Mouse (Mus musculus) kidney, embryonic 16.5 days (tissue): ENCODE measurements around the gene Bcl6b. TPM values are rescaled to one million over a fixed set of nuclear protein-coding genes. Genes with fewer than 3 reads are reported as not detected.

Experiments
- ATAC-seq: fragments of 200-750 bp; cut with Nextera tagmentation; 2 replicates; pipeline ENCODE4 v1.8.0; 2017; ENCODE audit warnings: moderate TSS enrichment; ENCODE audit not compliant: low FRiP score, low TSS enrichment
- H3K27ac ChIP-seq: fragments of 300-500 bp; sonication (generic); 2 replicates; pipeline ENCODE4 v1.5.1; 2014; ENCODE audit warnings: low read length
- H3K27me3 ChIP-seq: fragments of 300-500 bp; sonication (generic); 2 replicates; pipeline ENCODE4 v1.6.1; 2014; ENCODE audit warnings: low read length, control low read depth, mixed read lengths; ENCODE audit not compliant: insufficient read depth
- H3K36me3 ChIP-seq: fragments of 300-500 bp; sonication (generic); 2 replicates; pipeline ENCODE4 v1.6.1; 2014; ENCODE audit warnings: low read length, control low read depth, mixed read lengths; ENCODE audit not compliant: insufficient read depth
- H3K4me1 ChIP-seq: fragments of 300-500 bp; sonication (generic); 2 replicates; pipeline ENCODE4 v1.6.1; 2014; ENCODE audit warnings: low read length, control low read depth, mixed read lengths; ENCODE audit not compliant: insufficient read depth
- H3K4me2 ChIP-seq: fragments of 300-500 bp; sonication (generic); replicated peaks from 2 replicates; pipeline ENCODE4 v1.6.1; 2014; ENCODE audit warnings: low read depth, low read length
- H3K4me3 ChIP-seq: fragments of 300-500 bp; sonication (generic); 2 replicates; pipeline ENCODE4 v1.5.1; 2014; ENCODE audit warnings: mild to moderate bottlenecking, low read length
- H3K9ac ChIP-seq: fragments of 300-500 bp; sonication (generic); replicated peaks from 2 replicates; pipeline ENCODE4 v1.6.1; 2014; ENCODE audit warnings: low read length
- H3K9me3 ChIP-seq: fragments of 300-500 bp; sonication (generic); 2 replicates; pipeline ENCODE4 v1.6.1; 2016; ENCODE audit warnings: low read length, control low read depth
- WGBS: fragments of 180-500 bp; shearing (Covaris S2); extraction: QIAGEN DNeasy Blood & Tissue Kit; methylation state at CpG from one replicate; pipeline ENCODE4 v1.1.7; 2014; 5-methylcytosine and 5-hydroxymethylcytosine counted together
- polyA plus RNA-seq: library from polyadenylated mRNA; unstranded; fragments of >200 nt; fragmentation: Nextera tagmentation; extraction: Ambion mirVana; gene quantifications from 2 replicates; pipeline ENCODE4 v1.2.1, GENCODE M21; 2015

The Bcl6b gene
- polyA plus RNA-seq, 1 experiment from 2014 or later, result 27.4 TPM

DNA sequence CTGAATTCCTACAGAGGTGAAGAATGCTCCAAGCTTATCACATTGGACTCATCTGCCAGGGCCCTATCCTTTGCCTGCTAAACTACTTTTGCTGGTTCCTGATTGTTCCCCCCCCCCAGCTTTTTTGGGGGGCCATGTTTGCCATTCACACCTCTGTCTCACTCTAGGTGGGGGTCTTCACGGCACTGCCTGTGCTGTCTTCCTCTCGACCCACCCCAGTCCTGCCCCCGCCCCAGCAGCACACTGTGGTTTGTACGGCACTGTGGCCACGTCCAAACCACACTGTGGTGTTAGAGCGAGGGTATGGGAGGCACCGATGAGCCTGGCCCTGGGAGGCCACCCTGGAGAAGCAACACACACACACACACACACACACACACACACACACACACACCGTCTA lies 4.9 kb upstream of the Bcl6b start:
- peaks cover 7% of the 10 kb centered on the region for H3K27me3 ChIP-seq
- 87% methylated on average over 8 of the region's 8 CpGs for WGBS
- ATAC-seq, result no peak
- no peaks in the 10 kb centered on the region for H3K9me3 ChIP-seq
- no peak overlapping the region for H3K4me3 ChIP-seq
- H3K4me1 ChIP-seq, result peaks cover 53% of the 10 kb centered on the region
- 0 out of 2 replicates have a peak overlapping the region, but pooled peaks have one; percentile 25 for H3K9ac ChIP-seq
- no peak overlapping the region for H3K4me2 ChIP-seq
- H3K36me3 ChIP-seq, result peaks cover 11% of the 10 kb centered on the region; the same call in 1 of the 2 replicates
- H3K27ac ChIP-seq, result 0 out of 2 replicates have a peak overlapping the region, but pooled peaks have one; percentile 17

DNA sequence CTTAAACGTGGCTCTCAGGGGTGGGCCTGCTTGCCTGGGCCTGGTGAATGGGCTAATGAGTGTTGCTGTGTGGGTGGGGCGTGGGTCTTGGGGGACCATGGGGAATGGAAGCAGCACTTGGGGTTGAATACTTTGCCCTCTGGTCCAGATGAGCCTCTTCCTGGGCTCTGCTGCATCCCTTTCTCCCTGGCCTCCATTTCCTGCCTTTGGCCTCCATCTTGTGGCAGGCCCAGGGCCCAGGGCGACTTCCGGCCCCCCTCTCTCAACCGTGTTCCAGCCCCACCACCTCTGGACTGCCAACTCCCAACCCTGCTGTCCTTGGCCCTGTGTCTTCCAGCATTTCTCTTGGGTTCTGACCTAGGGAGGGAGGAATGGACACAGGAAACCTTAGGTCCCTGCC lies 4.4 kb upstream of the Bcl6b start:
- Histone ChIP-seq H3K4me3 (no peak overlapping the region), H3K4me2 (no peak overlapping the region; the same call in 1 of the 2 replicates), H3K4me1 (peaks cover 55% of the 10 kb centered on the region), H3K27ac (0 out of 2 replicates have a peak overlapping the region, but pooled peaks have one; percentile 17), H3K27me3 (peaks cover 12% of the 10 kb centered on the region), H3K9me3 (no peaks in the 10 kb centered on the region), H3K36me3 (peaks cover 11% of the 10 kb centered on the region; the same call in 1 of the 2 replicates), H3K9ac (0 out of 2 replicates have a peak overlapping the region, but pooled peaks have one; percentile 25)
- no peak for ATAC-seq
- 56% methylated on average over 5 of the region's 5 CpGs for WGBS

DNA sequence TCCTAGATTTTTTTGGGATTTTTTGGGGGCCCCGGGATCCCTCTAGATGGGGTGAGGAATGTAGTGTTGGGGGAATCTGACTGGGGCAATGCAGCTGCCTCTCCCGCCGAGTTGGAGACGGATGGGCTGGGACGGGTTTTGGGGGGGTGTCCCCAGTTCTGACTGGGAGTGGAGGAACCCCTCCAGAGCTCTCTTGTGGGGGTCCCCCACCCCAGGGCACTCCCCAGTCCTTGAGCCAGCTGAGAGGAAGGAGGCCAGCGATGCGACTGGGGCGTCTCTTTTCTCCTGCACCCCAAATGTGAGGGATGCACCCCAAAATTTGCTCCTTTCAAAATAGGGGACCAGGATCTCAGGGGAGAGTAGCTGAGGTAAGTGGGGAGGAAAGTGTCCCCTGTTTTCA lies 3.4 kb upstream of the Bcl6b start:
- H3K9ac ChIP-seq, result peak overlapping the region; percentile 79
- ATAC-seq, result no peak
- H3K36me3 ChIP-seq, result peaks cover 11% of the 10 kb centered on the region; the same call in 1 of the 2 replicates
- H3K27me3 ChIP-seq, result peaks cover 22% of the 10 kb centered on the region
- WGBS, result 40% methylated on average over 8 of the region's 8 CpGs
- peak overlapping the region; percentile 34; the same call in 1 of the 2 replicates for H3K27ac ChIP-seq
- H3K4me2 ChIP-seq, result peak overlapping the region; percentile 77
- H3K4me3 ChIP-seq, result peak overlapping the region; percentile 46
- no peaks in the 10 kb centered on the region for H3K9me3 ChIP-seq
- H3K4me1 ChIP-seq, result peaks cover 47% of the 10 kb centered on the region

DNA sequence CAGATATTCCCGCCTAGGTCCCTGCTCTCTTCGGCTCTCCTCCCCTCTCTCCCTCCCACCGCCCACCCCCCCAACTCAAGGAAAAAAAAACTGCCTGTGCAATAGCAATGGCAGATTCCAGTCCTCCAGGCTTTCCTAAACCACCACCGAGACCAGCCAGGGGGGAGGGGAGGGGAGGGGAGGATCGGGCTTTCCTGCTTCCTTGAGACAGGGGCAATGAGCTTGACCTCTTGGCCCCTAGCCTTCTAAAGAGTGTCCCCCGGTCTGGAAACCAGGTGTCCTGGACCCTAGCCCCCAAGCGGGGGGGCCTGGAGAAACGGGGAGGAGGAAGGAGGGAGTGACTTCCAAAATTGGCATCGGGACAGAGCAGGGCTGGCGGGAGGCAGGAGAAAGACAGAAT lies 2.9 kb upstream of the Bcl6b start:
- peak overlapping the region; percentile 77 for H3K4me2 ChIP-seq
- H3K27me3 ChIP-seq, result peaks cover 27% of the 10 kb centered on the region
- peak overlapping the region; percentile 46 for H3K4me3 ChIP-seq
- H3K9ac ChIP-seq, result peak overlapping the region; percentile 79
- peaks cover 47% of the 10 kb centered on the region for H3K4me1 ChIP-seq
- H3K9me3 ChIP-seq, result no peaks in the 10 kb centered on the region
- H3K27ac ChIP-seq, result peak overlapping the region; percentile 34; the same call in 1 of the 2 replicates
- ATAC-seq, result no peak
- 5% methylated on average over 9 of the region's 10 CpGs for WGBS
- peaks cover 11% of the 10 kb centered on the region; the same call in 1 of the 2 replicates for H3K36me3 ChIP-seq

DNA sequence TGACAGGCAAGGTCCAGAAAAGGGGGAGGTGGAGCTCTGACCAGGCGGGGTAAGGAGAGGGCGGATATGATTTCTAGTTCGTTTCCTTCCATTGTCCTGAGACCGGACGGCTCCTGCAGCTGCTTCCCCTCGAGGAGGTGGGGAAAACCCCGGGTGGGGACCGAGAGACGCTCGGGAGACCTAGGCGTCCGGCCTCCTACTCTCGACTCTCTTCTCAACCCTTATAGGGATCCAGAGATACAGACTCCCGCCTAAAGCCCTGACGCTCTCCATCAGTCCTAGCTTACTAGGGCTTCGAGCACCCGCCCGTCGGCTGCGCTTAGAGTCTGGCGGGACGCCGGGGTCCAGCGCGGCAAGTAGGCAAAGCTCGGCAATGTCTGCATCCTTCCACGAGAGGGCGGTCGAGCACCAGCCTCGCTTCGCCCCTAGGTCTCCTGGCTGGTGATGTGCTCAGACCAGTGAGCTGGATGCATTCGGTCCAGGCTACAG lies 685 bp upstream of the Bcl6b start:
- Histone ChIP-seq H3K4me2 (peak overlapping the region; percentile 56), H3K4me1 (peaks cover 38% of the 10 kb centered on the region), H3K36me3 (peaks cover 5% of the 10 kb centered on the region; the same call in 1 of the 2 replicates), H3K4me3 (peak overlapping the region; percentile 48), H3K27me3 (peaks cover 49% of the 10 kb centered on the region), H3K9me3 (no peaks in the 10 kb centered on the region), H3K27ac (peak overlapping the region; percentile 82), H3K9ac (peak overlapping the region; percentile 12)
- ATAC-seq, result peak; percentile 70
- WGBS, result under 1% methylated on average over 32 of the region's 32 CpGs

DNA sequence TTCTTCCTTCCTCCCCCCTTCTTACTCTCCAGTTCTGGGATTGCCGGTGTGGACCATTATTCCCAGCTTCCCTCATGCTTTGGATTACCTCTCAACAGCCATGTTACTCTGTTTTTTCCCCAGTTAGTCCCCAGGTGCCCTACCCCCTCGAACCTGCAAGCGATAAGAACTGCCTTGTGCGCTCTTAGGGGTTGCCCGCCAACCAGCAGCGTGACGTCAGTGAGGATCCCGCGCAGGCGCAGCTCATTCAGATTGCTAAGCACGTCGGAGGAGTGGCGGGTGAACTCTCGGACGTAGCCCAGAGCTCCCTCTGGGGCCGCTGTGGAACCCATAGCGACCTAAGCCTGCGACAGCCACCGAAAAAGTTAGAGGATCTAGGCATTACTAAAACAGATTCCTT lies 770 bp downstream of the Bcl6b start:
- WGBS, result under 1% methylated on average over 19 of the region's 19 CpGs
- H3K9ac ChIP-seq, result peak overlapping the region; percentile 69
- H3K4me1 ChIP-seq, result peaks cover 34% of the 10 kb centered on the region
- peak overlapping the region; percentile 48 for H3K4me3 ChIP-seq
- no peaks in the 10 kb centered on the region for H3K9me3 ChIP-seq
- H3K4me2 ChIP-seq, result peak overlapping the region; percentile 56
- ATAC-seq, result 0 out of 2 replicates have a peak, but pooled peaks have one; percentile 24
- H3K27ac ChIP-seq, result peak overlapping the region; percentile 46
- peaks cover 49% of the 10 kb centered on the region for H3K27me3 ChIP-seq
- H3K36me3 ChIP-seq, result no peaks in the 10 kb centered on the region

DNA sequence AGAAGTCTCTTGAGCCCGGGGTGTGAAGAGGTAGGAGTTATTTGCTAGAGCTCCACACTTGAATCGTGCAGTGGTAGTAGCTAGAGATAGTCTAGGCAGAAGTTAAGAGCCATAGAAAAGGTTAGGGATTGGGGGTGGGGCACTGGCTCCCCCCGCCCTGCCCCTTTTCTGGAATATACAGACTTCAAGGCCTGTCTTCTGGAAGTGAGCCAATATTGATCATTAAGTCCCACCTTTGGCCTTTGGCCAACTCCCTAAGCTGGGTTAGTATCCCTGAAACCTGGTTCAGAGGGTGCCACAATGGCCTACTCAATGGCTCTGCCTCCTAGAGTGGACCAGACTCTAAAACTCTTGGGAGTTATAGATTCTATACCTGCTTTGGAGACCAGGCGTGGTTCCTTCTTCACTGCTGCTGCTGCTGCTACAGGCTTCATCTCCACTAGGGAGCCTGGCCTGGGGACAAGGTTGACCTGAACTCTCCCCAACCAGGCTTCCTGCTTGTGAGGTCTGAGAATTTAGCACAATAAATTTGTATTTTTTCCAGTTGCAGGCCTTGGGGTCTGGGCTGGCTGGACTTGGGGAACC lies 1.8 kb downstream of the Bcl6b start:
- Histone ChIP-seq H3K9ac (peak overlapping the region; percentile 69), H3K36me3 (no peaks in the 10 kb centered on the region), H3K4me3 (peak overlapping the region; percentile 48), H3K4me2 (peak overlapping the region; percentile 56), H3K9me3 (no peaks in the 10 kb centered on the region), H3K27ac (no peak overlapping the region), H3K27me3 (peaks cover 49% of the 10 kb centered on the region), H3K4me1 (peaks cover 24% of the 10 kb centered on the region)
- no peak for ATAC-seq
- 81% methylated on average over 4 of the region's 4 CpGs for WGBS

DNA sequence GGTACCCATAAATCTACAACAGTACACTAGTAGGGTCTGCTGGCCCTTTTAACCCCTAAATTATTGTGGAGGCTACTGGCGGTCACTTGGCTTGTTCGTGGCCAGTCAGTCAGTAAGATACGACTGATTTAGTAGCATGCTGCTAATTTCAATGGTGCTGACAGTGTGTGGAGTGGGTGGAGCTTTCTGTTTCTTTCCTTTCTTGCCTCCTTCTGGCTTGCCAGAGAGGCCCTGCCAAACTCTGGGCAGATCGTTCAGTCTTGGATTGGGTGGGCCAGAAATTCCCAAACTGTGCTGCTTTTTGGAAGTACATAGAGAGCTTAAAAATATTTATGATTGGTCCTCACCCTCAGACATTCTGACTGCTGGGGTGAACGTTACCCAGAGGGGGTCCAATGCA lies 2.5 kb downstream of the Bcl6b start:
- peak overlapping the region; percentile 69 for H3K9ac ChIP-seq
- H3K27me3 ChIP-seq, result peaks cover 51% of the 10 kb centered on the region
- H3K4me1 ChIP-seq, result peaks cover 21% of the 10 kb centered on the region
- no peak overlapping the region for H3K27ac ChIP-seq
- peak overlapping the region; percentile 48 for H3K4me3 ChIP-seq
- 23% methylated on average over 5 of the region's 5 CpGs for WGBS
- no peaks in the 10 kb centered on the region for H3K36me3 ChIP-seq
- no peak for ATAC-seq
- no peaks in the 10 kb centered on the region for H3K9me3 ChIP-seq
- peak overlapping the region; percentile 56 for H3K4me2 ChIP-seq

DNA sequence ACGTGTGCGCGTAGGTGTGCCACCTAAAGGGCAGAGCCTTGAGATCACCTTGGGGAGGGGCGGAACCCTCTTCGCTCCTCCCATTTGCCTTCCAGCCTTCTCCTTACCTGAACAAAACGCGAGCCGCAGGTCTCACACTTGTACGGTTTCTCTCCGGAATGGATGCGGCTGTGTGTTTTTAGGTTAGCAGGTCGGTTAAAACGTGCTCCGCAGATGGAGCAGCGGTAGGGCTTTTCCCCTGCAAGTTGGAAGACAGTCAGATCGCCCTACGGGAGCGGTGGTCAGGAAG lies 3.1 kb downstream of the Bcl6b start:
- peak overlapping the region; percentile 7; the same call in 1 of the 2 replicates for H3K27ac ChIP-seq
- WGBS, result 6% methylated on average over 18 of the region's 18 CpGs

More for the DNA sequence above, 3.1 kb downstream of the Bcl6b start:
- Histone ChIP-seq H3K4me1 (peaks cover 25% of the 10 kb centered on the region), H3K9me3 (no peaks in the 10 kb centered on the region), H3K36me3 (no peaks in the 10 kb centered on the region), H3K4me3 (peak overlapping the region; percentile 48), H3K9ac (peak overlapping the region; percentile 69), H3K4me2 (peak overlapping the region; percentile 56), H3K27me3 (peaks cover 55% of the 10 kb centered on the region)
- ATAC-seq, result no peak
